Mouse (Mus musculus): ENCODE data around the gene Clcn6.

GRCm38 (mm10) chr4:148044113-148044512 is 5.5 kb upstream of the Clcn6 start:
- TF ChIP-seq GATA1 (IDR thresholded peaks at IDR 0.05; ENCODE audit: low read length) (no peak), TAL1 (IDR thresholded peaks at IDR 0.05; ENCODE audit: low read length) (no peak)

Measured in erythroblast, embryonic 14.5 days (primary cell).